Mouse (Mus musculus) frontal cortex, postnatal 14 days (tissue): ENCODE measurements at regions not wholly inside any gene's neighbourhood (a gene's known extent, or its start where the extent isn't known, plus 50 kb on each side); places are given as distances from the start of the nearest gene placed in this dataset.

ENCODE experiments used
- DNase-seq, 2 experiments: peaks; one replicate each; pipeline ENCODE4 v3.0.0; 2022; ENCODE audit warnings: low spot score in 2 of 2

GRCm38 (mm10) chr2:167878255-167878865, 53.5 kb upstream of the Ptpn1 start:
- no peak for DNase-seq

DNA sequence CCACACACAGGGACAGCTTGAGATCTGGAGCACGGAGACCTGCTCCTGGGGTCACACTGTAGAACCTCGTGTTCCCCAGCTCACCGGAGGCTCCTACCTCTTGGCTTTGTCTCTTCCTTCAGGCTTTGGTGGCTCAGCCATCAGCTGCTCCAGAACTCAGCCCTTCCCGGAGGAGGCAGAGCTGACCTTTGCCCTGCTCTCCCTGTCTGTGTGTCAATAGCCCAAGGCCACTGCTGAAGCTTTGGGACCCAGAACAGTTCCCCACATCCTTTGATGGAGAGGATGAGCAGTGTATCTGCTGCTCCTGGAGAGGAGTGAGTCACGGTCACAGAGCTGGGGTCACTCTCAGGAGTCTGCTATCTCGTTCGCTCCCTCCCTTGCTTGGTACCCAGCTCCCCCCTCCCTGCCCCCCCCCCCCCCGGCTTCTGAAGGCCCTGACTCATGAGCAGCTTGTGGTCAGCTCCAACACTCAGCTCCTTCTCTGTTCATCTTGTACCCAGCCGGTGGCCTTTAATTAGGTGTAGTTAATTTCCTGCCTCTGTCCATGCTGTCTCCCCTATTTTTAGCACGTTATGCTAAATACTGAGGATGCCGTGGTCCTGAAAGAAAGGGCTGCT, 54.5 kb upstream of the Ptpn1 start:
- DNase-seq, result no peak

DNA sequence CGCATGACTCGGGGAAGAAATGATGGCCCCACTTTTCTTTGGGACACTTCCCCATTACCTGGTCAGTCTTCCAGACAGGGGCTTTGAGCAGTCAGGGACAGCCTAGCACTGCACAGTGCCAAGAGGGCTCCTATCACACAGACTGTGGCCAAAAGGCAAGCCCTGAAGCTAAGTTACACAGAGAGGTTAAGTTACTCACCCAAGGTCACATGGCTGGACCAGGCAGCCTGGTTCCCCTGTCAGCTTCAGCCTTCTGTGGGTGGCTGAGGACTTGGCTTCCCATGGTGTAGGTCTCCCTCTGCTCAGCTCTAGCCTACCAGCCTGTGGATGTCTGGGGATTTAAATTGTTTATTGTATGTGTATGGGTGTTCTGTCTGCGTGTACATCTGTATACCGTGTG, 59.4 kb upstream of the Ptpn1 start:
- DNase-seq, result no peak

DNA sequence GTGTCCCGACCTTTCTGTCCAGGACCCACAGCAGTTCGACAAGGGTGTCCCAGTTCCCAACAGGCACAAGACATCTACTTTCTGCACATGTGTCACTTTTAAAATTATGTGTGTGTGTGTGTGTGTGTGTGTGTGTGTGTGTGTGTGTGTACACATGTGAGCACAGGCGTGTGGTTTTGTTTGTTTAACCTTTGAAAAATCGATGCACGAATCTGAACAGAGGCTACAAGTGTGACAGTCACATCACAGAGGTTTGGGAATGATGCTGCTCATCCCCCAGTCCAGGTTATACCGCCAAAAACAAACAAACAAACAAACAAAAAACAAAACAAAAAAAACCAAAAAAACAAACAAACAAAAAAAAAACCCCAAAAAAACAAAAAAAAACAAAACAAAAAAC, 61.7 kb upstream of the Ptpn1 start:
- DNase-seq, result no peak

DNA sequence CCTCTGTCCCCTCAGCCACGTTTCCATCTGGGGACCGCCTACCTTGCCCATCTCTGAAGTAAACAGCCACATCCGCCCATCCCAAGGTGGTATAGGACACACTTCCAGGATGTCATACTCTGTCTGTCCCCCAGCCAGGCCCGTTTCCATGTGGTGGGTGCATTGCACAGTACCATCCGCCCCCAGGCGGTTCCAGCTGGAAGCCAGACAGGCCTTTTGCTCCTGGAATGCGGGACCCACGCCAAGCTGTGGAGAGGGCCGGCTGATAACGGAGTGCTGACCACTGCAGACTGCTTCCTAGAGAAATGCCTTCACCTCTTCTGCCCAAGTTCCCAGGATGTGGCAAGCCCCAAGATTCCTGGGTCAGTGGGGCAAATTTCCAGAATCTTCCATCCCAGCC, 65.1 kb upstream of the Ptpn1 start:
- no peak for DNase-seq

GRCm38 (mm10) chr2:167865525-167865924, 66.3 kb upstream of the Ptpn1 start:
- DNase-seq, result no peak

DNA sequence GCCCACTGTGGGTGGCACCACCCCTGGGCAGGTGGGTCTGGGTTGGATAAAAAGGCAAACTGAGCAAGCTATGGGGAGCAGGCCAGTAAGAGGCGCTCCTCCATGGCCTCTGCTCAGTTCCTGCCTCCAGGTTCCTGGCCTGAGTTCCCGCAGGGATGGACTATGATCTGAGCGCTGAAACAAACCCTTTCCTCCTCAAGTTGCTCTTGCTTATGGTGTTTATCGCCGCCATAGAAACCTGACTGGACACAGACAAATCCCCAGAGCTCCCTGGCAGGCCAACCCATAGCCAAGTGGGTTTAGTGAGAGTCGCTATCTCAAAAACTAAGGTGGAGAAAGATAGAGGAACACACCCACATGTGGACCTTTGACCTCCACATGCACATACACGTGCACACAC, 67.2 kb upstream of the Ptpn1 start:
- DNase-seq, result no peak

DNA sequence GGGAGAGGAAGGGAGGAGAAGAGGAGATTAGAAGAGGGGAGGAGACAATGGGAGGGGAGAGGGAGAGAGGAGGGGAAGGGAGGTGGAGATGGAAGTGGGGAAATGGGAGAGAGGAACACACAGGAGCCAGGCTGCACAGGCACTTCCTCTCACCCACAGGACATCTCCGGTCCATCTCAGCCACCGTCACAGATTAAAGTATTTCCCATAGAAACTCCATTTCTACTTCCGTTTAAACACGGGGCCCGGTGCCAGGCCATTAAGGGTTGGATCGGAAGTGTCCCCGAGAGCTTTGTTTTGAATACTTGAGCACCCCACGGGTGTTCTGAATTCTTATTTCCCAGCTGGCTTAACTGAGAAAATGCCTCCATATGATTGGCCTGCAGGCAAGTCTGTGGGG, 67.6 kb upstream of the Ptpn1 start:
- DNase-seq, result no peak

DNA sequence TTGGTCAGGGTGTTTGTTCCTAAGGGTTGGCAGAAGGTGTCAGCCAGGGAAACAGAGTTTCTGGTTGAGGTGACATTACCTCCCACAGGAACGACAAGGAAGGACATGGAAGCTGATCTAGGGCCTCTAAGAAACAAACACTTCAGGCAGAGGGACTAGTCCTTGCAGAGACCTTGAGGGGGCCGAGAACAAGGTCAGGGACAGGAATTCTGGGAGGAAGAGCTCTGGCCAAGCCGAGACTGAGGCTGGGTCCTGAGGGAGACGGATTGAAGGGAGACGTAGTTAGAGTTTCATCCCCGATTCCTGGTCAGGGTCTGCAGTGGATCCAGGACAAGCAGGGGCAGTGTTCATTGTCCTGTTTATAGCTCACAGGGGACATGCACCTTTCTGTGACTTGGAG, 68.2 kb upstream of the Ptpn1 start:
- no peak for DNase-seq

- no peak for DNase-seq
Measured at GRCm38 (mm10) chr2:167861178-167861520, 70.7 kb upstream of the Ptpn1 start.

DNA sequence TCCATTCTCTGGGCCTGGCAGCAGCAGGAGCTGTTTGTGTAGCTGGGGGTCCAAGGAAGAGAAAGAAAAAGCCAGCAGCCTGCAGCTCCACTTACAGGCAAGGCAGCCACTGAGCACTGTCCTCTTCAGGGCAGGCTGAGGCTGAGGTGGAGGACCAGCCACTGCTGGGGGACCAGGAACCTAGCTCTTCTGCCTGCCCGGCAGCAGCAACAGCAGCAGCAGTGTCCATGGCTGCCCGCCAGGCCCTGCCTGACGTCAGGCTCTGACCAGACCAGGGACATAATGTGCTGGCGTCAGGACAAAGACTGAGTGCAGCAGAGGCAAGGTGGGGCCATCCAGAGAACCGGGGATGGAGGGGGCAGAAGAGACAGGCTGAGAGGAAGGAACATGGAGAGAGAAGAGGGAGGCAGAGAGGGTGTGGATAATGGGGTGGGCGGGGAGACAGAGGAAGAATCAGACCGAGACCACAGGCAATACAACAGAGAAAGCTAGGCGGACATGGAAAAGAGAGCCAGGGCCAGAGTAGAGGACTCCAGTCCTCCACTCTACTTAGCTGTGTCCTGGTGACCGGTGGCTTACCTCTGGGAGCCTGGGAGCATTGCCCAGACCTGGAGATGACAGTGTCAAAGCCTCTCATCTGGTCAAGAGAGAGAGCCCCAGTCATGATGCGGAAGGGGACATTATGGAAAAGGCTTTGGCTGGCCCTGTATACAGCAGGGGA, 71.2 kb upstream of the Ptpn1 start:
- peak; percentile 37 to 49 for DNase-seq

GRCm38 (mm10) chr2:167859575-167859974, 72.3 kb upstream of the Ptpn1 start:
- no peak for DNase-seq

DNA sequence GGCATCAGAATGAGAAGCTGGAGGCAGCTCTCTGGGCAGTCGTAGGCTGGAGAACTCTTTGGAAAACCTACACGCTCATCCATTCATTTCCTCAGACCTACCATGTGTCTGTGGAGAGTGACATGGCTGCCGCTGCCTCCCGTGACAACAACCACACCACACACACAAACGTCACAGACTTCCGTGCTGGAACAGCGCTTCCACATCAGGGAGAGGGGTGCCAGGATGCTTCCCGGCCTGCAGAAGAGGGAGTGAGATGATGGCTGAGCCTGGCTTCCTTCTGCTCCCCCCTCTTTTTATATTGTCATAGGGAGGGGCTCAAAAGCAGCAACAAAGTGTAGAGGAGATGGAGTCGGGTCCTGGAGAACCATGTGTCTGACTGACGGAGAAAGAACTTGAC, 73.5 kb upstream of the Ptpn1 start:
- no peak for DNase-seq

- DNase-seq, result no peak
Measured at GRCm38 (mm10) chr2:167857911-167858310, 73.9 kb upstream of the Ptpn1 start.

GRCm38 (mm10) chr2:167856920-167857475, 74.9 kb upstream of the Ptpn1 start:
- DNase-seq, result no peak

- DNase-seq, result no peak
Measured at GRCm38 (mm10) chr2:167856020-167856419, 75.8 kb upstream of the Ptpn1 start.

DNA sequence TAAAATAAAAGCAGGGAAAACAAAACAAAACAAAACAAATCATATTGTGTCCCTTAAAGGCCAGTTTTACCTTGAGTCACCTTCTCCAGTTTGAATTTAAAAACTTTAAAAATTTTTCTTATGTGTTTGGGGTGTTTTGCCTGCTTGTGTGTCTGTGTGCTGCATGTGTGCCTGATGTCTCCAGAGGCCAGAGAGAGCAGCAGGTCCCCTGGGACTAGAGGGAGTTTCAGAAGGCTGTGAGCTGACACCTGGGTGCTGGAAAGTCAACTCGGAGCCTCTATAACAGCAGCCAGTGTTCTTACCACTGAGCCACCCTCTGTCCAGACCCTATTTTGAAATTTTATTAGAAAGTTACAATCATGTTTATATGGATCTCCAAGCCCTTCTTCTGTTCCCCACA, 77.8 kb upstream of the Ptpn1 start:
- no peak for DNase-seq

DNA sequence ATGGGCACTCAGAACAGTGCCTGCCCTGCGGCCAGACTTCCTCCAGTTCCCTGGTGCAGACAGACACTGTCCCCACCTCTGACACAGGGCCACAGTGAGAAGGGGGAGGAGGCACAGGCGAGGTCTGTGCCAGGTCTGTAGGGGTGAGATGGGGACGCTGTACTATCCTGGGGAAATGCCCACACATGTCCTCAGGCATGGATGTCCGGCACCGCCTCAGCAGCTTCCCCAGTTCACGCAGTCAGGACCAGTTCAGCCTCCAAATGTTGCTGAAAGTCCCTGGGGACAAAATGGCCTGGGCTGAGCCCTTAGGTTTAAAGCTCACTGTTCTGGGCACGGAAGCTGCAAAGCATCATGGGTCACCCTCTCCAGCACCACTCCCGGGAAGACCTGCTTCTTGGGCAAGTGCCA, 78.4 kb upstream of the Ptpn1 start:
- no peak for DNase-seq

GRCm38 (mm10) chr2:167852582-167852981, 79.3 kb upstream of the Ptpn1 start:
- no peak for DNase-seq

DNA sequence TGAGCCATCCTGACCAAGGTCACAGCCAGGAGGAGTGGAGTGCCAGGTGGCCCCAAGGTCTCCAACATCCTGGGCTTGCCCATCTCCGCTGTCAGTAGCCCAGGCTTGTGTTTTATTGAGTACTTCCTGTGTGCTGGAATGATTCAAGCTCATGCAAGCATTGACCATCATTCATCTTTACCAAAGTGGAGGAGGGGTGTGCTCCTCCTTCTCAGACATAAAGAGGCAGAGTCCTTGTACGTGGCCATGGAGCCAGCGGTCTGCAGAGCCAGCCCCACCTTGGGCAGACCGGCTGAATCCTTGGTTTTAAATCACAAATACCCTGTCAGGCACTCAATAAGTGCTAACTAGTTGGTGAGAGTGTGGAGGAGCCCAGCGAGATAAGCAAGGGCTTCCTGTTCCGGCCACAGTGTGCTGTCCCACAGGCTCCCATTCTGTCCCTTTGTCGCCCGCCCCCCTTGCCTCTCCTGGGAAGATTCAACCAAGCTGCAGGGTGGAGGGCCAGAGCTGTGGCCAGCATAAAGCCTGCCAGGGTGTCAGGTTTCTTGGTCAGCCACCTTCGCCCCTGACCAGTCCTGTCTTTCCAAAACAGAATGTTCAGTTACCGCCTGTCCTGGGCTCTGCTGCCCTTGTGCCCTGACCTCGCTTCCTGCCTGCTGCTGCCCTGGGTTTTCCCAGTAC, 80.5 kb upstream of the Ptpn1 start:
- DNase-seq, result no peak

DNA sequence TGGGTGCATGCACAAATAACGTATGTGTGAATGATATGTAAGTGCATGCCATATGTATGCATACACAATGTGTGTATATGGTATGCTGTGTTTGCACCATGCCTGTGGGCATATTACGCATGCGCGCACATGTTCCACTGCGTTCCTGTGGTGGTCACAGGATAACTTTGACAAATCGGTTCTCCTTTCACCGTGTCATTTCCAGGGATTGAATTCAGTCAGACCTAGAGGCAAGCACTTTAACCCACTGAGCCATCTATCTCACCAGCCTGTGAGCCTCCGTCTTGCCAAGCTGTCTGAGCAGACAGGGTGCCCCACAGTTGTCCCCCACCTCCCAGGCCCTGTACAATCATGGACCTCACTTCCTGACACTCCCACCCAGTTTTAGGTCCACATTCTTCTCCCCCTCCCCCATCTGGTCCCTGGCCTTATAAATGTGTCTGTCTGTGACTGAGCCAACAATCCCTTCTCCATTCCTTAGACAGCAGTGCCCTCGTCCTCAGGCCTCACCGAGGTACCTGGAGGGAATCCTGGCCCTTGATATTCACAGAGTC, 81.8 kb upstream of the Ptpn1 start:
- no peak for DNase-seq
